Mouse (Mus musculus) heart, postnatal 36 days (tissue): ENCODE results near the gene Dnajb4. TPM values are rescaled to one million over a fixed set of nuclear protein-coding genes. Genes with fewer than 3 reads are reported as not detected.
"Not testable (repeated sequence)": the region's sequence is repeated elsewhere in the genome, so short reads cannot be mapped to it uniquely, and the experiment has no call there.

Source experiments
- DNase-seq, 2 experiments: peaks; one replicate each; pipeline ENCODE4 v3.0.0; 2021 to 2022
- intact Hi-C: fragments of 180-260 bp; cut with DNase I; formaldehyde crosslinking; loops from one replicate; pipeline ENCODE4 v1.15.1; 2025
- total RNA-seq, 2 experiments: library from RNA; stranded (reverse); gene quantifications; 2 replicates each; pipeline ENCODE4 v1.2.3; 2021

Dnajb4 gene
- 100 to 1,000 TPM in 1 of 2 experiments, 10 to 100 TPM in 1; 98.1 to 111 TPM for total RNA-seq

- intact Hi-C loops = loop anchor here (1.0 to 2.0 kb wide), 3 partner anchors 17 to 99 kb away; no protein-coding TSS in a partner anchor
Observed at GRCm38 (mm10) chr3:152209967-152210634, at the start of gene Dnajb4, which contains the start of gene Fubp1. Dnajb4 (minus strand) TSS chr3:152210302. Fubp1 (plus strand) TSS chr3:152210422.

GRCm38 (mm10) chr3:152259409-152259808 lies 49.3 kb upstream of the Dnajb4 start:
- intact Hi-C loops = not testable (repeated sequence)
- DNase-seq = peak; percentile 83 to 84

More at GRCm38 (mm10) chr3:152209967-152210634, at the start of gene Dnajb4, which contains the start of gene Fubp1:
- DNase-seq = peak; percentile 100

GRCm38 (mm10) chr3:152257528-152257927 lies 47.4 kb upstream of the Dnajb4 start:
- intact Hi-C loops = no loop called here
- DNase-seq = no peak

GRCm38 (mm10) chr3:152250487-152250886 lies 40.4 kb upstream of the Dnajb4 start:
- intact Hi-C loops = no loop called here
- DNase-seq = no peak

GRCm38 (mm10) chr3:152247708-152248107 lies 37.6 kb upstream of the Dnajb4 start:
- no peak for DNase-seq
- intact Hi-C loops = no loop called here

GRCm38 (mm10) chr3:152245273-152245910 lies 35.3 kb upstream of the Dnajb4 start:
- intact Hi-C loops = no loop called here
- DNase-seq = no peak

- DNase-seq = no peak
- intact Hi-C loops = no loop called here
Observed at GRCm38 (mm10) chr3:152243304-152243703, 33.2 kb upstream of the Dnajb4 start.

- DNase-seq = no peak
- intact Hi-C loops = no loop called here
Observed at GRCm38 (mm10) chr3:152241098-152241497, 31.0 kb upstream of the Dnajb4 start.

GRCm38 (mm10) chr3:152239592-152239991 lies 29.5 kb upstream of the Dnajb4 start:
- no peak for DNase-seq
- intact Hi-C loops = no loop called here

- DNase-seq = no peak
- intact Hi-C loops = no loop called here
Observed at GRCm38 (mm10) chr3:152238836-152239235, 28.7 kb upstream of the Dnajb4 start.

GRCm38 (mm10) chr3:152235805-152236204 lies 25.7 kb upstream of the Dnajb4 start:
- no peak for DNase-seq
- intact Hi-C loops = loop anchor here (2.0 kb wide), 1 partner anchor 15 kb away; no protein-coding TSS in a partner anchor

GRCm38 (mm10) chr3:152235238-152235637 lies 25.1 kb upstream of the Dnajb4 start:
- DNase-seq = no peak
- intact Hi-C loops = loop anchor here (2.0 kb wide), 1 partner anchor 14 kb away; no protein-coding TSS in a partner anchor

- DNase-seq = no peak
- intact Hi-C loops = loop anchor here (2.0 kb wide), 1 partner anchor 17 kb away; no protein-coding TSS in a partner anchor
Observed at GRCm38 (mm10) chr3:152231333-152232100, 21.4 kb upstream of the Dnajb4 start.

- intact Hi-C loops = loop anchor here (5.0 kb wide), 1 partner anchor 117 kb away; no protein-coding TSS in a partner anchor
- no peak for DNase-seq
Observed at GRCm38 (mm10) chr3:152229271-152229670, 19.2 kb upstream of the Dnajb4 start.

- intact Hi-C loops = loop anchor here (5.0 kb wide), 1 partner anchor 117 kb away; no protein-coding TSS in a partner anchor
Observed at GRCm38 (mm10) chr3:152228843-152229242, 18.7 kb upstream of the Dnajb4 start.

GRCm38 (mm10) chr3:152225906-152226305 lies 15.8 kb upstream of the Dnajb4 start:
- DNase-seq = no peak
- intact Hi-C loops = loop anchor here (5.0 kb wide), 1 partner anchor 114 kb away; no protein-coding TSS in a partner anchor

More at GRCm38 (mm10) chr3:152228843-152229242, 18.7 kb upstream of the Dnajb4 start:
- no peak for DNase-seq

GRCm38 (mm10) chr3:152224918-152225317 lies 14.8 kb upstream of the Dnajb4 start:
- no peak for DNase-seq
- intact Hi-C loops = loop anchor here (5.0 kb wide), 1 partner anchor 113 kb away; no protein-coding TSS in a partner anchor

- intact Hi-C loops = no loop called here
- DNase-seq = no peak
Observed at GRCm38 (mm10) chr3:152213416-152213815, 3.3 kb upstream of the Dnajb4 start.

- intact Hi-C loops = loop anchor here (2.0 kb wide), 2 partner anchors 65 to 101 kb away; no protein-coding TSS in a partner anchor
- peak in 1 of 2 experiments; percentile 34 for DNase-seq
Observed at GRCm38 (mm10) chr3:152211731-152212279, 1.7 kb upstream of the Dnajb4 start.
